Mouse (Mus musculus) retina, postnatal 7 days (tissue): Measurements from ENCODE around the gene Cpsf2.
"Not testable (repeated sequence)": the region's sequence is repeated elsewhere in the genome, so short reads cannot be mapped to it uniquely, and the experiment has no call there.

Experiments used
- DNase-seq: peaks from one replicate; pipeline ENCODE4 v3.0.0-alpha.2; 2012; ENCODE audit warnings: low read depth, low spot score

Gene Cpsf2

GRCm38 (mm10) chr12:101975601-101976571, at the start of gene Cpsf2:
Gene Cpsf2, plus strand, starts transcription at chr12:101975988.
- DNase-seq: peak; percentile 72

GRCm38 (mm10) chr12:101928423-101928822, 47.4 kb upstream of the Cpsf2 start:
- DNase-seq: no peak

- DNase-seq: no peak
These were observed 40.6 kb upstream of the Cpsf2 start for GRCm38 (mm10) chr12:101935223-101935622.

- DNase-seq: no peak
These were observed 38.2 kb upstream of the Cpsf2 start for GRCm38 (mm10) chr12:101937572-101937971.

- DNase-seq: no peak
These were observed 27.8 kb upstream of the Cpsf2 start for GRCm38 (mm10) chr12:101947986-101948385.

GRCm38 (mm10) chr12:101948801-101949200, 27.0 kb upstream of the Cpsf2 start:
- DNase-seq: no peak

- DNase-seq: not testable (repeated sequence)
These were observed 20.0 kb upstream of the Cpsf2 start for GRCm38 (mm10) chr12:101955821-101956220.

- DNase-seq: no peak
These were observed 18.5 kb upstream of the Cpsf2 start for GRCm38 (mm10) chr12:101957079-101957941.

GRCm38 (mm10) chr12:101957942-101958544, 17.7 kb upstream of the Cpsf2 start, which contains the start of gene Atxn3:
Gene Atxn3, minus strand, starts transcription at chr12:101958246.
- peak; percentile 93 for DNase-seq

GRCm38 (mm10) chr12:101958556-101958955, 17.2 kb upstream of the Cpsf2 start:
- DNase-seq: no peak

GRCm38 (mm10) chr12:101958960-101959780, 16.6 kb upstream of the Cpsf2 start:
- not testable (repeated sequence) for DNase-seq

GRCm38 (mm10) chr12:101971311-101971710, 4.5 kb upstream of the Cpsf2 start:
- no peak for DNase-seq

GRCm38 (mm10) chr12:101972230-101972629, 3.6 kb upstream of the Cpsf2 start:
- no peak for DNase-seq

GRCm38 (mm10) chr12:101974571-101974970, 1.2 kb upstream of the Cpsf2 start:
- no peak for DNase-seq

GRCm38 (mm10) chr12:101975167-101975600, 604 bp upstream of the Cpsf2 start:
- DNase-seq: peak; percentile 11

- no peak for DNase-seq
These were observed 1.0 kb downstream of the Cpsf2 start for GRCm38 (mm10) chr12:101976651-101977403.

GRCm38 (mm10) chr12:101977404-101977915, 1.7 kb downstream of the Cpsf2 start:
- DNase-seq: no peak

- no peak for DNase-seq
These were observed 2.4 kb downstream of the Cpsf2 start for GRCm38 (mm10) chr12:101978162-101978561.

- DNase-seq: no peak
These were observed 2.8 kb downstream of the Cpsf2 start for GRCm38 (mm10) chr12:101978588-101978987.
